Mouse (Mus musculus) myocyte (in vitro differentiated cells): ENCODE data around the gene Pcna. TPM values are rescaled to one million over a fixed set of nuclear protein-coding genes. Genes with fewer than 3 reads are reported as not detected.

ENCODE experiments used
- H3K27me3 ChIP-seq: one replicate; pipeline ENCODE4 v1.6.1; 2011; ENCODE audit not compliant: control insufficient read depth, insufficient read depth, insufficient read length
- H3K36me3 ChIP-seq: one replicate; pipeline ENCODE4 v1.6.1; 2011; ENCODE audit not compliant: control insufficient read depth, insufficient read depth
- H3K4me2 ChIP-seq: one replicate; pipeline ENCODE4 v1.6.1; 2011; ENCODE audit warnings: low read depth, control low read depth
- H3K4me3 ChIP-seq: one replicate; pipeline ENCODE4 v1.5.1; 2011; ENCODE audit warnings: mild to moderate bottlenecking, control low read depth, moderate library complexity
- H3K79me2 ChIP-seq: one replicate; pipeline ENCODE4 v1.6.1; 2011; ENCODE audit not compliant: control insufficient read depth, insufficient read depth
- H3ac ChIP-seq: one replicate; pipeline ENCODE4 v1.6.1; 2011; ENCODE audit not compliant: control insufficient read depth, insufficient read length
- CEBPB ChIP-seq: IDR thresholded peaks from 2 replicates; pipeline ENCODE4 v1.6.1; 2011; ENCODE audit warnings: mild to moderate bottlenecking, moderate library complexity; ENCODE audit not compliant: poor library complexity, insufficient read depth, severe bottlenecking
- E2F4 ChIP-seq: IDR thresholded peaks from one replicate; pipeline ENCODE4 v1.6.1; 2011; ENCODE audit warnings: mild to moderate bottlenecking, control low read depth, moderate library complexity; ENCODE audit not compliant: insufficient read depth
- MAX ChIP-seq: IDR thresholded peaks from one replicate; pipeline ENCODE4 v1.6.1; 2011; ENCODE audit warnings: low read depth, mild to moderate bottlenecking, control low read depth
- MYOD1 ChIP-seq, 3 experiments: IDR thresholded peaks; one replicate each; pipeline ENCODE4 v1.6.1; 2011; ENCODE audit warnings: control low read depth in 2 of 3, low read depth in 2 of 3, mild to moderate bottlenecking in 2 of 3, moderate library complexity in 1 of 3; ENCODE audit not compliant: insufficient read length in 2 of 3, control insufficient read depth in 1 of 3
- MYOG ChIP-seq, 3 experiments: IDR thresholded peaks; one replicate each; pipeline ENCODE4 v1.6.1; 2011; ENCODE audit warnings: control low read depth in 2 of 3, low read depth in 2 of 3, mild to moderate bottlenecking in 2 of 3; ENCODE audit not compliant: insufficient read length in 2 of 3, control insufficient read depth in 1 of 3, insufficient read depth in 1 of 3
- POLR2A ChIP-seq: IDR thresholded peaks from one replicate; pipeline ENCODE4 v1.6.1; 2011; ENCODE audit warnings: low read depth, mild to moderate bottlenecking, control low read depth, moderate library complexity; ENCODE audit not compliant: insufficient read length
- POLR2AphosphoS2 ChIP-seq: IDR thresholded peaks from one replicate; pipeline ENCODE4 v1.6.1; 2011; ENCODE audit warnings: low read depth, control low read depth; ENCODE audit not compliant: insufficient read length
- REST ChIP-seq: IDR thresholded peaks from one replicate; pipeline ENCODE4 v1.6.1; 2011; ENCODE audit warnings: mild to moderate bottlenecking, control low read depth, moderate library complexity; ENCODE audit not compliant: insufficient read depth, insufficient read length
- SRF ChIP-seq: IDR thresholded peaks from one replicate; pipeline ENCODE4 v1.6.1; 2011; ENCODE audit warnings: low read depth; ENCODE audit not compliant: control insufficient read depth, insufficient read length
- TCF12 ChIP-seq: IDR thresholded peaks from one replicate; pipeline ENCODE4 v1.6.1; 2011; ENCODE audit warnings: mild to moderate bottlenecking, control low read depth; ENCODE audit not compliant: poor library complexity, insufficient read depth, severe bottlenecking
- TCF3 ChIP-seq: IDR thresholded peaks from one replicate; pipeline ENCODE4 v1.6.1; 2011; ENCODE audit warnings: low read depth, control low read depth; ENCODE audit not compliant: insufficient read length
- USF1 ChIP-seq: IDR thresholded peaks from one replicate; pipeline ENCODE4 v1.6.1; 2011; ENCODE audit warnings: low read depth, mild to moderate bottlenecking, control low read depth, moderate library complexity
- polyA plus RNA-seq: library from polyadenylated mRNA; unstranded; fragments of >200 nt; fragmentation: generic; extraction: Trizol; gene quantifications from one replicate; pipeline ENCODE4 v1.2.1, GENCODE M21; 2012; ENCODE audit warnings: missing spikeins

Gene Pcna
- polyA plus RNA-seq = 65.5 TPM

GRCm38 (mm10) chr2:132252542-132253528 lies at the start of gene Pcna:
Gene Pcna, minus strand, starts transcription at chr2:132253314.
- H3K27me3 ChIP-seq = no peaks in the 10 kb centered on the region
- peak within 1 kb of the TSS; percentile 4 for H3ac ChIP-seq
- H3K36me3 ChIP-seq = peaks cover 9% of the 10 kb centered on the region
- H3K79me2 ChIP-seq = peaks cover 33% of the 10 kb centered on the region
- peak within 1 kb of the TSS; percentile 95 for H3K4me2 ChIP-seq
- peak within 1 kb of the TSS; percentile 79 for H3K4me3 ChIP-seq
- TF ChIP-seq MAX (no peak), POLR2A (peak; percentile 65), REST (no peak), E2F4 (peak; percentile 83), MYOG (IDR thresholded peaks at IDR 0.05; ENCODE audit: control insufficient read depth in 1 of 3, insufficient read depth in 1 of 3, insufficient read length in 2 of 3, low read depth in 2 of 3) (no peak), MYOD1 (IDR thresholded peaks at IDR 0.05; ENCODE audit: control insufficient read depth in 1 of 3, insufficient read length in 2 of 3, low read depth in 2 of 3) (no peak), POLR2AphosphoS2 (peak; percentile 72), USF1 (peak; percentile 62)

- H3K79me2 ChIP-seq = no peaks in the 10 kb centered on the region
- TF ChIP-seq MAX (no peak), CEBPB (no peak), TCF3 (no peak), POLR2AphosphoS2 (no peak)
- H3K36me3 ChIP-seq = peaks cover 26% of the 10 kb centered on the region
- H3K4me2 ChIP-seq = no peak overlapping the region
- H3K27me3 ChIP-seq = no peaks in the 10 kb centered on the region
- no peak overlapping the region for H3K4me3 ChIP-seq
- H3ac ChIP-seq = no peak overlapping the region
Measured at GRCm38 (mm10) chr2:132301436-132301835, 48.3 kb upstream of the Pcna start.

- Histone ChIP-seq H3K27me3 (no peaks in the 10 kb centered on the region), H3K36me3 (peaks cover 42% of the 10 kb centered on the region), H3K79me2 (no peaks in the 10 kb centered on the region), H3K4me2 (no peak overlapping the region), H3K4me3 (no peak overlapping the region), H3ac (no peak overlapping the region)
- TF ChIP-seq POLR2AphosphoS2 = no peak
- no peak for TF ChIP-seq E2F4
- no peak for TF ChIP-seq TCF12
- TF ChIP-seq SRF = no peak
- no peak for TF ChIP-seq MYOD1 (IDR thresholded peaks at IDR 0.05; ENCODE audit: control insufficient read depth in 1 of 3, insufficient read length in 2 of 3, low read depth in 2 of 3)
- TF ChIP-seq MYOG (IDR thresholded peaks at IDR 0.05; ENCODE audit: control insufficient read depth in 1 of 3, insufficient read depth in 1 of 3, insufficient read length in 2 of 3, low read depth in 2 of 3) = no peak
- no peak for TF ChIP-seq MAX
- no peak for TF ChIP-seq TCF3
Measured at GRCm38 (mm10) chr2:132298250-132298649, 45.1 kb upstream of the Pcna start.

GRCm38 (mm10) chr2:132293694-132294450 lies 40.8 kb upstream of the Pcna start:
- peaks cover 21% of the 10 kb centered on the region for H3K36me3 ChIP-seq
- H3ac ChIP-seq = no peak overlapping the region
- no peaks in the 10 kb centered on the region for H3K27me3 ChIP-seq
- no peak overlapping the region for H3K4me3 ChIP-seq
- TF ChIP-seq REST (no peak), E2F4 (no peak), MYOD1 (IDR thresholded peaks at IDR 0.05; ENCODE audit: control insufficient read depth in 1 of 3, insufficient read length in 2 of 3, low read depth in 2 of 3) (peak in 2 of 3 experiments; percentile 12 to 56), SRF (no peak), POLR2AphosphoS2 (no peak), TCF3 (peak; percentile 16), MYOG (IDR thresholded peaks at IDR 0.05; ENCODE audit: control insufficient read depth in 1 of 3, insufficient read depth in 1 of 3, insufficient read length in 2 of 3, low read depth in 2 of 3) (peak in 2 of 3 experiments; percentile 47 to 60), TCF12 (peak; percentile 21), MAX (no peak)
- peaks cover 2% of the 10 kb centered on the region for H3K79me2 ChIP-seq
- no peak overlapping the region for H3K4me2 ChIP-seq

- peaks cover 18% of the 10 kb centered on the region for H3K79me2 ChIP-seq
- H3ac ChIP-seq = no peak overlapping the region
- H3K36me3 ChIP-seq = peaks cover 17% of the 10 kb centered on the region
- no peaks in the 10 kb centered on the region for H3K27me3 ChIP-seq
- no peak overlapping the region for H3K4me2 ChIP-seq
- TF ChIP-seq MYOG (IDR thresholded peaks at IDR 0.05; ENCODE audit: control insufficient read depth in 1 of 3, insufficient read depth in 1 of 3, insufficient read length in 2 of 3, low read depth in 2 of 3) = no peak
- peak in 1 of 3 experiments; percentile 46 for TF ChIP-seq MYOD1 (IDR thresholded peaks at IDR 0.05; ENCODE audit: control insufficient read depth in 1 of 3, insufficient read length in 2 of 3, low read depth in 2 of 3)
- H3K4me3 ChIP-seq = no peak overlapping the region
Measured at GRCm38 (mm10) chr2:132292083-132292482, 39.0 kb upstream of the Pcna start.
